Mouse (Mus musculus) forebrain, embryonic 10.5 days (tissue): ENCODE measurements at regions not wholly inside any gene's neighbourhood (a gene's known extent, or its start where the extent isn't known, plus 50 kb on each side); places are given as distances from the start of the nearest gene placed in this dataset.

Source experiments
- DNase-seq: peaks from one replicate; pipeline ENCODE4 v3.0.0-alpha.2; 2017; ENCODE audit warnings: low spot score; ENCODE audit errors: extremely low spot score
- H3K27ac ChIP-seq: fragments of 300-500 bp; sonication (generic); 2 replicates; pipeline ENCODE4 v1.5.1; 2016; ENCODE audit warnings: mild to moderate bottlenecking
- H3K27me3 ChIP-seq: fragments of 300-500 bp; sonication (generic); 2 replicates; pipeline ENCODE4 v1.6.1; 2016; ENCODE audit warnings: mild to moderate bottlenecking; ENCODE audit not compliant: poor library complexity, severe bottlenecking
- H3K36me3 ChIP-seq: fragments of 300-500 bp; sonication (generic); replicated peaks from 2 replicates; pipeline ENCODE4 v1.6.1; 2016; ENCODE audit warnings: mild to moderate bottlenecking, moderate library complexity
- H3K4me1 ChIP-seq: fragments of 300-500 bp; sonication (generic); 2 replicates; pipeline ENCODE4 v1.6.1; 2016
- H3K4me3 ChIP-seq: fragments of 300-500 bp; sonication (generic); 2 replicates; pipeline ENCODE4 v1.5.1; 2016; ENCODE audit warnings: mild to moderate bottlenecking, moderate library complexity
- H3K9me3 ChIP-seq: fragments of 300-500 bp; sonication (generic); 2 replicates; pipeline ENCODE4 v1.6.1; 2016; ENCODE audit warnings: mild to moderate bottlenecking, moderate library complexity
- WGBS: fragments of 180-500 bp; shearing (Covaris S2); methylation state at CpG from one replicate; pipeline ENCODE4 v1.1.7; 2016; 5-methylcytosine and 5-hydroxymethylcytosine counted together

GRCm38 (mm10) chr14:61863475-61863874 lies 256.2 kb downstream of the Kcnrg start:
- DNase-seq = no peak
- 66% methylated on average over 2 of the region's 2 CpGs for WGBS
- H3K9me3 ChIP-seq = no peaks in the 10 kb centered on the region
- H3K36me3 ChIP-seq = no peaks in the 10 kb centered on the region
- no peaks in the 10 kb centered on the region for H3K4me1 ChIP-seq
- no peak overlapping the region for H3K27ac ChIP-seq
- no peaks in the 10 kb centered on the region for H3K27me3 ChIP-seq
- no peak overlapping the region for H3K4me3 ChIP-seq

DNA sequence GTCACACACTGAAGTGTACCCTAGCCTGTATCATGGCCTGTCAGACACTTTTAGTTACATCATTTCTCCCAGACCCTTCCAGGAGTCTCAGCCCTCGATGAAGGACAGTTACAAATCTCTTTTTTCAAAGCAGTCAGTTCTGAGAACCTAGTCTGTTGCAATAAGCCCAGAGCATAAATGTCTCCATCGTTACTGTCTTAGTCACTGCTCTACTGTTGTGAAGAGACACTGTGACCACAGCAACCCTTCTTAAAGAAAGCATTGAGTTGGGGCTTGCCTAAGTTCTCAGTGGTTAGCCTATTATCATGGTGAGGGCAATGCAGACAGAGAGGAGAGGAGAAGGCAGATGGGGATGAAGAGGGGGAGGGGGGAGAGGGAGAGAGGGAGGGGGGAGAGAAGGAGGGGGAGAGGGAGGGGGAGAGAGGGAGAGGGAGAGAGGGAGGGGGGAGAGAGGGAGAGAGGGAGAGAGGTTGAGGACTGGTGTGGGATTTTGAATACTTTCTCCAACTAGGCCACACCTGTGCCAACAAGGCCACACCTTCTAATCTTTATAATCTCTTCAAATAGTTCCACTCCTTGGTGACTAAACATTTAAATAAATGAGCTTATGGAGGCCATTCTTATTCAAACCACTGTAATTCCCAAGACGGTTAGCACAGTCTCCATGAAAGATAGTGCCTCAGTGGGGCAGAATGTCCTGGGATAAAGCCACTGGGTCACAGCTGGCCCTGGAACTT lies 259.4 kb downstream of the Kcnrg start:
- 72% methylated on average over 3 of the region's 3 CpGs for WGBS
- no peaks in the 10 kb centered on the region for H3K9me3 ChIP-seq
- no peaks in the 10 kb centered on the region for H3K36me3 ChIP-seq
- H3K4me3 ChIP-seq = no peak overlapping the region
- no peaks in the 10 kb centered on the region for H3K27me3 ChIP-seq
- H3K27ac ChIP-seq = no peak overlapping the region
- no peak for DNase-seq
- peaks cover 10% of the 10 kb centered on the region; the same call in 1 of the 2 replicates for H3K4me1 ChIP-seq

- Histone ChIP-seq H3K27ac (no peak overlapping the region), H3K4me3 (no peak overlapping the region), H3K27me3 (no peaks in the 10 kb centered on the region), H3K36me3 (no peaks in the 10 kb centered on the region), H3K4me1 (peaks cover 10% of the 10 kb centered on the region; the same call in 1 of the 2 replicates), H3K9me3 (no peaks in the 10 kb centered on the region)
- no peak for DNase-seq
Measured at GRCm38 (mm10) chr14:61874206-61874605, 266.9 kb downstream of the Kcnrg start.

DNA sequence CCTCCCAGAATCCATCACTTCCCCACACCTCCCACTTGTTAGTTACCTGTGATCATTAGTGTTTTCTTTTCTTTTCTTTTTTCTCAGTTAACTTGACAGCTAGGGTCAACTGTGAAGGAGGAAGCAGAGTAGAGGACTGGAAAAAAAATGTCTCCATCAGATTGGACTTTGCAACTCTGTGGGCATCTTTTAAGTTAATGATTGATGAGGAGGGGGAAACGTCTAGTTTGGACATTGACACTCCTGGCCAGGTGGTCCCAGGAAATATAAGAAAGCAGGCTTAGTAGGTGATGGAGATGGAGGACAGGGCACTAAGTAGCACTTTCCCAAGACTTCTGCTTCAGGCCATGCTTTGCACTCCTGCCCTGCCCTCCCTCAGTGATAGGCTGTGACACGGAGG lies 272.2 kb downstream of the Kcnrg start:
- Histone ChIP-seq H3K9me3 (no peaks in the 10 kb centered on the region), H3K4me1 (no peaks in the 10 kb centered on the region), H3K27ac (no peak overlapping the region), H3K4me3 (no peak overlapping the region), H3K27me3 (no peaks in the 10 kb centered on the region), H3K36me3 (no peaks in the 10 kb centered on the region)
- WGBS = 86% methylated on average over 2 of the region's 2 CpGs
- no peak for DNase-seq

DNA sequence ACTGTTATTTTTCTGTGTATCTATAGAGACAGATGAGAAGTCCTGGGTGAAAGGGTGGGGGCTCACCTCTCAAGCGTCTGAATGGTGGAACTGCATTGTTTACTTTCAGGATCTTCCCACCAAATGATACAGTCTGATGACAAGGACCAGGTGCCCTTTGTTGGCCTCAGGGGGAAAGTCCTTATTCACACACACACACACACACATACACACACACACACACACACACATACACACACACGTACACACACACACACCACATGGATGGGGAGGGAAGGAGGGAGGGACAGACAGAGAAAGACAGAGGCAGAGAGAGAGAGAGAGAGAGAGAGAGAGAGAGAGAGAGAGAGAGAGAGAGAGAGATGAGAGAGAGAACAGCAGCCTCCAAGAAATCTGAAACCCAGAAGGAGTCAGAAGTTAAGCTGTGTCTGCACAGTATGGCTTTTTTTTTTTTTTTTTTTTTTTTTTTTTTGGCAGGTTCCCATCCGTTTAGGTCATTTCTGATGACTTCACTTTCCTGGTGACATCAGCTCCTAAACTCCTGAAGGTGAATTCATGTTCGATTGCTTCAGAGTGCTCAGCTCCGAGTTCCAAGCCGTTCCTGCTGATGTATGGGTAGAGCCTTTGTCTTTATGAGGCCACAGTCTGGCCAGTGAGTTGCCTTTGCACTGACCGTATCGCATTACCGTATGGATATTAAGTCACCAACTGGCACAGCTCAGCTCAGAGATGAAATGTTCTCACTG lies 273.4 kb downstream of the Kcnrg start:
- Histone ChIP-seq H3K36me3 (no peaks in the 10 kb centered on the region), H3K4me1 (no peaks in the 10 kb centered on the region), H3K4me3 (no peak overlapping the region), H3K27me3 (no peaks in the 10 kb centered on the region), H3K27ac (no peak overlapping the region), H3K9me3 (no peaks in the 10 kb centered on the region)
- DNase-seq = no peak
- WGBS = 78% methylated on average over 9 of the region's 9 CpGs

- DNase-seq = no peak
- Histone ChIP-seq H3K36me3 (no peaks in the 10 kb centered on the region), H3K4me1 (no peaks in the 10 kb centered on the region), H3K9me3 (no peaks in the 10 kb centered on the region), H3K27me3 (no peaks in the 10 kb centered on the region), H3K4me3 (no peak overlapping the region), H3K27ac (no peak overlapping the region)
- WGBS = 90% methylated on average over 6 of the region's 6 CpGs
Measured at GRCm38 (mm10) chr14:61885241-61886015, 278.2 kb downstream of the Kcnrg start.

DNA sequence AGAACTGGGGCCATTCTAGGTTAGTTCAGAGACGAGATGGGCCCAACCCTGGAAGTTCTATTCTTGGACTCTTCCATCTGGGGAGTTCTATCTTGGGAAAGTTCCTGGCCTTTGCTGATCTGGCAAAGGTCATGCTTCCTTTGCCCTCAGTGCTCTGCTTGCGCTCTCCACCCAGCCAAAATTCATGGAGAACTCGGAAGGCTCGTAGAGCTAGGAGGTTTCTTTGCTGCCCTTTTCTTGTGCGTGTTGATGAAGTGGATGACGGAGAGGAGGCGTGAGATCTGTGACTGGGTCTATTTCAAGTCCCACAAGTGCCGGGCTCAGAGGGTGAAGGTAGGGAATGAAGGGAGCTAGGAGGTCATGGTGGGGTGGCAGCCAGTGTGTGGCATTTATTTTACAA lies 282.4 kb downstream of the Kcnrg start:
- no peak overlapping the region for H3K27ac ChIP-seq
- H3K9me3 ChIP-seq = no peaks in the 10 kb centered on the region
- 90% methylated on average over 8 of the region's 8 CpGs for WGBS
- no peaks in the 10 kb centered on the region for H3K27me3 ChIP-seq
- H3K4me3 ChIP-seq = no peak overlapping the region
- no peak for DNase-seq
- H3K4me1 ChIP-seq = 0 out of 2 replicates have a peak, but pooled peaks cover 3% of the 10 kb centered on the region
- H3K36me3 ChIP-seq = no peaks in the 10 kb centered on the region

GRCm38 (mm10) chr14:61893786-61894185 lies 286.5 kb downstream of the Kcnrg start:
- WGBS = 82% methylated on average over 3 of the region's 3 CpGs
- DNase-seq = no peak
- no peaks in the 10 kb centered on the region for H3K9me3 ChIP-seq

GRCm38 (mm10) chr14:61896879-61897278 lies 289.6 kb downstream of the Kcnrg start:
- DNase-seq = no peak
- Histone ChIP-seq H3K4me3 (no peak overlapping the region), H3K4me1 (no peaks in the 10 kb centered on the region), H3K9me3 (no peaks in the 10 kb centered on the region), H3K27ac (no peak overlapping the region), H3K36me3 (no peaks in the 10 kb centered on the region), H3K27me3 (no peaks in the 10 kb centered on the region)
- WGBS = 89% methylated on average over 5 of the region's 5 CpGs

More at GRCm38 (mm10) chr14:61893786-61894185, 286.5 kb downstream of the Kcnrg start:
- Histone ChIP-seq H3K4me1 (0 out of 2 replicates have a peak, but pooled peaks cover 3% of the 10 kb centered on the region), H3K27me3 (no peaks in the 10 kb centered on the region), H3K4me3 (no peak overlapping the region), H3K27ac (no peak overlapping the region), H3K36me3 (no peaks in the 10 kb centered on the region)

DNA sequence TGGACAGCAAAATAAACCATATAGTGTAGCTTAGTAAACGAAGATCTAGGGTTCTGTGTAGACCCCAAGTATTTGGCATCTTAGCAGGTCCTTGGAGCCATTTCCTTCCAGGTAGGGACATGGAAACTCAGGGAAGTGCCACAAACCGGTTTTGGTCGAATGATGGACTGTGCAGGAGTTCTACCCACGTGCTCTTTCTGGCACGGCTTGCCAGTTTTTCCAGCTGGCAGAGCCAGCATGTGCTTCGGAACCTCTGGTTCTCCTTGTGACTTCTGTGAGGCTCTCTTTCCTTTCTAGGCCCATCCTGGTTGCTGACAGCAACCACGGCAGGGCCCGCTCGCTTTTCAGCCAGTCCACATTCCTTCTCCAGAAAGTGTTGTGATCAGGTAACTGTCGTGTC lies 291.4 kb downstream of the Kcnrg start:
- H3K27me3 ChIP-seq = no peaks in the 10 kb centered on the region
- no peak overlapping the region for H3K4me3 ChIP-seq
- no peaks in the 10 kb centered on the region for H3K36me3 ChIP-seq
- 88% methylated on average over 10 of the region's 10 CpGs for WGBS
- H3K4me1 ChIP-seq = no peaks in the 10 kb centered on the region
- DNase-seq = no peak
- H3K27ac ChIP-seq = no peak overlapping the region
- no peaks in the 10 kb centered on the region for H3K9me3 ChIP-seq

GRCm38 (mm10) chr14:61904426-61905124 lies 297.3 kb downstream of the Kcnrg start:
- no peaks in the 10 kb centered on the region for H3K36me3 ChIP-seq
- no peak overlapping the region for H3K4me3 ChIP-seq
- no peaks in the 10 kb centered on the region for H3K27me3 ChIP-seq
- no peak for DNase-seq
- H3K27ac ChIP-seq = no peak overlapping the region
- WGBS = 77% methylated on average over 4 of the region's 4 CpGs
- no peaks in the 10 kb centered on the region for H3K4me1 ChIP-seq
- no peaks in the 10 kb centered on the region for H3K9me3 ChIP-seq

GRCm38 (mm10) chr14:61918113-61918512 lies 310.9 kb downstream of the Kcnrg start:
- Histone ChIP-seq H3K9me3 (peaks cover 2% of the 10 kb centered on the region; the same call in 1 of the 2 replicates), H3K36me3 (no peaks in the 10 kb centered on the region), H3K27ac (no peak overlapping the region), H3K27me3 (no peaks in the 10 kb centered on the region), H3K4me3 (no peak overlapping the region), H3K4me1 (no peaks in the 10 kb centered on the region)
- DNase-seq = no peak
